In the genomic region with DNA sequence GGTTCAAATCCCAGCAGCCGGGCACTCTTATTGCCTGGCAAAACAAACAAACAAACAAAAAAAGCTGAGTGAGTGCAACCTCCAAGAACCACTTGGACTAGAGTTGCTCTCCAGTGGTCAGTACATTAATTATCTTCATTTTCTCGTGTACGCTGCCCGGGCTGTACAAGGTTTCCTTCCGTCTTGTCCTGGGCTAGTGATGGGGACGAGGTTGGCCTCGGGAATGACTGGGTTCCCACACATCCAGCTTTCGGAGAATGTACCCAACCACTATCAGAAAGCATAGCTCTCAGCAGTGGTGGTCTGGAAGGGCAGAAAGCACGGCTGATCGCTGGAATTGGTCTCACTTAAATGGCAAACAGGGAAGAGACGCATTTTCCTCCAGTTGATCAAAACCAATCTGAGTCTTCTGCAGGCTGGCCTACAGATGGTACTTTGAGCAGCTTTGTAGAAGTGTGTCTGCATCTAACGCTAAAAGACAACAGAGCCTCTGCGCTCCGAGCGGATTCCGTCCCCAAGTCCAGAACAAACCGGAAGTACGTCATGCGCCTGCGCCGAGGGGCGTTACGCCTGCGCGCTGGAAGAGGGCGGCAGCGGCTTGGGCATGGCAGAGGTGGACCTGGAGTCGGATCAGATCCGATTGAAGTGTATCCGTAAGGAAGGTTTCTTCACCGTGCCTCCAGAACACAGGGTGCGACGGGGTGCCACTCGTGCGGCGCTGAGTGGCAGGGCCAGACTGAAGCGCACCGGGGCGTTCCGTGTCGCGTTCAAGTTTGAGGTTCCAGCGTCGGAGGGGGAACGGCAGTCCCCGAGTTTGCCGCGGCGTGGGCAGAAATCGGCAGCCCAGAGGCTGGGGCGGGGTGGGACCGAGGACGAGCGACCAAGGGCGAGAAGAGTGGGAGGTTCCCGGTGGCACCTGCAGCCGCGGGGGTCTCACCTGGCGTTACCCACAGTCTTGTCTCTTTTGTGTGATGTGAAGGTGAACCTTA, we compare ENCODE assay signal across 8 mouse cellular contexts. TPM values are rescaled to one million over a fixed set of nuclear protein-coding genes. Genes with fewer than 3 reads are reported as not detected.
A peak's percentile ranks its signal among the peaks of the same experiment; 100 is the strongest.
DNase-seq lines count a peak whose midpoint lies in the region; ATAC-seq lines count a peak whose summit lies in the region.

A gene (plus strand): TSS at position 565 of the 989 bp plus-strand sequence.

- ATAC-seq in erythroid progenitor cell, adult 5-6 weeks (replicated peaks; ENCODE audit: low FRiP score, poor library complexity, severe bottlenecking) = peak; percentile 98
- peak; percentile 66; the same call in 1 of the 2 replicates for ATAC-seq in heart, embryonic 13.5 days (ENCODE audit: extremely low read depth, insufficient number of reproducible peaks, low FRiP score, low TSS enrichment)
- peak; percentile 88 for ATAC-seq in liver, embryonic 12.5 days
- ATAC-seq in stomach, embryonic 15.5 days (ENCODE audit: insufficient read depth, low FRiP score, low read depth) = peak; percentile 84

- H3K36me3 ChIP-seq in heart, embryonic 13.5 days = peaks cover 29% of the 10 kb centered on the region
- H3K36me3 ChIP-seq in liver, embryonic 12.5 days = peaks cover 25% of the 10 kb centered on the region
- H3K36me3 ChIP-seq in stomach, embryonic 15.5 days = 0 out of 2 replicates have a peak, but pooled peaks cover 14% of the 10 kb centered on the region

- H3K4me1 ChIP-seq in heart, embryonic 13.5 days = peaks cover 15% of the 10 kb centered on the region
- peaks cover 19% of the 10 kb centered on the region for H3K4me1 ChIP-seq in liver, embryonic 12.5 days
- peaks cover 13% of the 10 kb centered on the region for H3K4me1 ChIP-seq in stomach, embryonic 15.5 days

- H3K9me3 ChIP-seq in heart, embryonic 13.5 days = no peaks in the 10 kb centered on the region
- no peaks in the 10 kb centered on the region for H3K9me3 ChIP-seq in liver, embryonic 12.5 days (replicated peaks)
- no peaks in the 10 kb centered on the region for H3K9me3 ChIP-seq in stomach, embryonic 15.5 days

- WGBS in heart, embryonic 13.5 days = 3% methylated on average over 59 of the region's 59 CpGs
- 3% methylated on average over 59 of the region's 59 CpGs for WGBS in liver, embryonic 12.5 days (ENCODE audit: insufficient replicate concordance)
- 2% methylated on average over 59 of the region's 59 CpGs for WGBS in stomach, embryonic 15.5 days

- H3K27me3 ChIP-seq in heart, embryonic 13.5 days (replicated peaks) = no peaks in the 10 kb centered on the region
- 0 out of 2 replicates have a peak, but pooled peaks cover 4% of the 10 kb centered on the region for H3K27me3 ChIP-seq in liver, embryonic 12.5 days (replicated peaks)
- H3K27me3 ChIP-seq in stomach, embryonic 15.5 days (replicated peaks) = no peaks in the 10 kb centered on the region

- peak within 1 kb of the TSS; percentile 88 for H3K27ac ChIP-seq in heart, embryonic 13.5 days (replicated peaks)
- peak within 1 kb of the TSS; percentile 76 for H3K27ac ChIP-seq in liver, embryonic 12.5 days
- H3K27ac ChIP-seq in stomach, embryonic 15.5 days = peak within 1 kb of the TSS; percentile 89

- peak within 1 kb of the TSS; percentile 85 for H3K4me3 ChIP-seq in heart, embryonic 13.5 days
- peak within 1 kb of the TSS; percentile 82 for H3K4me3 ChIP-seq in liver, embryonic 12.5 days
- H3K4me3 ChIP-seq in stomach, embryonic 15.5 days (replicated peaks) = peak within 1 kb of the TSS; percentile 75

- peak; percentile 90 for DNase-seq in CD4-positive helper T cell, adult 2 months (ENCODE audit: low read depth, low spot score)
- DNase-seq in brain, embryonic 18.5 days (ENCODE audit: low read depth, low spot score) = peak; percentile 75
- peak; percentile 96 for DNase-seq in kidney, postnatal 10 days
- DNase-seq in natural killer cell, adult 2 months (ENCODE audit: low spot score in 2 of 2) = peak; percentile 88 to 89

- peak within 1 kb of the TSS; percentile 94 for H3K9ac ChIP-seq in heart, embryonic 13.5 days
- peak within 1 kb of the TSS; percentile 86 for H3K9ac ChIP-seq in liver, embryonic 12.5 days
- peak within 1 kb of the TSS; percentile 67 for H3K9ac ChIP-seq in stomach, embryonic 15.5 days

- peak within 1 kb of the TSS; percentile 93 for H3K4me2 ChIP-seq in heart, embryonic 13.5 days
- H3K4me2 ChIP-seq in liver, embryonic 12.5 days = peak within 1 kb of the TSS; percentile 97
- peak within 1 kb of the TSS; percentile 87 for H3K4me2 ChIP-seq in stomach, embryonic 15.5 days

RNA-seq across cellular contexts. Expression of the gene that starts here (rescaled TPM):
- total RNA-seq in erythroid progenitor cell, adult 5-6 weeks (2015; ENCODE audit: low replicate concordance) = 3.2 and 9.2 TPM in 2 replicates
- 5.3 and 9.1 TPM in 2 replicates for total RNA-seq in erythroid progenitor cell, adult 5-6 weeks (2017; ENCODE audit: low replicate concordance)
- 19.5 and 20.5 TPM in 2 replicates for polyA plus RNA-seq in heart, embryonic 13.5 days (2015; fragmentation: Nextera tagmentation; extraction: Ambion mirVana)
- 14.7 and 16.2 TPM in 2 replicates for polyA plus RNA-seq in liver, embryonic 12.5 days (2016; fragmentation: Nextera tagmentation; extraction: Ambion mirVana)
- 28.8 and 30.6 TPM in 2 replicates for polyA plus RNA-seq in stomach, embryonic 15.5 days (2015; fragmentation: Nextera tagmentation; extraction: Ambion mirVana)

Comparison
In these comparisons a context has a peak if more than half of its experiments do, and no peak if none do; other contexts are left out.
1. Peak in every context shown above with its lines: DNase-seq, ATAC-seq, H3K4me3 ChIP-seq and H3K27ac ChIP-seq.